Mouse (Mus musculus) olfactory bulb, adult 2 months (tissue): ENCODE measurements around the gene Morn1.

Source experiments
- CTCF ChIP-seq: fragments of 200-500 bp; IDR thresholded peaks from 2 replicates; pipeline ENCODE4 v1.5.1; 2012; ENCODE audit warnings: low read depth, mild to moderate bottlenecking, low read length, moderate library complexity; ENCODE audit not compliant: insufficient read depth
- POLR2A ChIP-seq: fragments of 200-500 bp; IDR thresholded peaks from 2 replicates; pipeline ENCODE4 v1.6.1; 2012; ENCODE audit warnings: mild to moderate bottlenecking, low read depth, low read length, moderate library complexity; ENCODE audit not compliant: insufficient read depth

DNA sequence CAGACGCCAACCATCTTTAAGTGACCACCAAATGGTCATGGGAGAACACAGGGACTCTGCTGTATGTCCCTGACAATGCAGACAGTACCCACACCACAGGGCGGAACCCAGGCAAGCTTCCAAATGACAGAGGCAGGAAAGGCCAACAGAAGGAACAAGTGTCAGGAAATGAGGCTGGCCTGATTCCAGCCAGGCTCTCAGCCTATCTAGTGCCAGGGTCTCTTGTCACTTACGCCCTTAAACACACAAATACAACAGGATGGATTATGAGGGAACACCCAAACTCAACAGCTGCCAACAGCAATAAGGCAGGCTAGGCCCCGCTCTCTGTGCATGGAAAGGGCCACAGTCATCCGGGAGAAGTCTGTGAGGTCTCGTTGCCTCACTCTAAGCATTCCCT is 78.2 kb downstream of the Morn1 start:
- TF ChIP-seq CTCF, result no peak
- TF ChIP-seq POLR2A, result no peak
